Mouse (Mus musculus) A20 (cell line): ENCODE results near the gene Tiam1.

Source experiments
- DNase-seq: peaks from one replicate; pipeline ENCODE4 v3.0.0-alpha.2; 2011; ENCODE audit warnings: low read depth, low spot score

Tiam1 gene

DNA sequence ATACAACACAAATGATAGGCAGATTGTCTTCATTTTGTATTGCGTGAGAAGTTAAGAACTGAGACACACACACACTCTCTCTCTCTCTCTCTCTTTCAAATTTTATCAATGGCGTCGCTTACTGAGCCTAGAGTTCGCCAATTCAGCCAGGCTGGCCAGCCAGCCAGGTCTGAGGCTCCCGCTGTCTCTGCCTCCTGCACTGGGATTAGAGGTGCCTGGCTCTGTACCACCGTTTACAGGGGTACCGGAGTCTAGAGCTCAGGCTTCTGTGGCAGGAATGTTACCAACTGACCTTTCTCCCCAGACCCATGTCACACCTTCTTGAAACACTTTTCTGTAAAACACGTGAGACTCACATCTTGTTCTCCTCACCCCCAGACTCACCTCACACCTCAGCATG is 298.1 kb downstream of the Tiam1 start:
- no peak for DNase-seq

- no peak for DNase-seq
Observed at GRCm38 (mm10) chr16:89844580-89844979, 299.0 kb downstream of the Tiam1 start.

- no peak for DNase-seq
Observed at GRCm38 (mm10) chr16:89841894-89842293, 301.7 kb downstream of the Tiam1 start.

GRCm38 (mm10) chr16:89840361-89840760 is 303.2 kb downstream of the Tiam1 start:
- DNase-seq: no peak

- DNase-seq: no peak
Observed at GRCm38 (mm10) chr16:89839829-89840228, 303.7 kb downstream of the Tiam1 start.

DNA sequence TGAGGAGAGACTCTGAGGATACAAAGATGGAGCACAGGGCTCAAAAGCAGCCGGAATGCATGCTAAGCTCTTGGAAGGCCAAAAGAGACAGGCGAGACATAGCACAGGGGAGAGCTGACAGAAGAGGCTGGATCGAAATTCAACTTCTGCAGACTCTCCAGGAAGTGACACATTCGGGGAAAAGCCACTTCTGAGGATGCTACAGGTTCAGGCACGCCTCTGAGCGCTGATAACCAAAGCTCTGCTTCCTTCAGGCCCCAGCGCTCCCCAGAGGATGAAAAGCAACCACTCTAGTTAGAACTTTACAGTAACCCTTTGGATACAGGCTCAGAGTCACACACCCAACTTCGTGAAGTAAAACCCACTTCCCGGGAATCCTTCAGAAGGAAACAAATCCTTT is 306.5 kb downstream of the Tiam1 start:
- DNase-seq: no peak

DNA sequence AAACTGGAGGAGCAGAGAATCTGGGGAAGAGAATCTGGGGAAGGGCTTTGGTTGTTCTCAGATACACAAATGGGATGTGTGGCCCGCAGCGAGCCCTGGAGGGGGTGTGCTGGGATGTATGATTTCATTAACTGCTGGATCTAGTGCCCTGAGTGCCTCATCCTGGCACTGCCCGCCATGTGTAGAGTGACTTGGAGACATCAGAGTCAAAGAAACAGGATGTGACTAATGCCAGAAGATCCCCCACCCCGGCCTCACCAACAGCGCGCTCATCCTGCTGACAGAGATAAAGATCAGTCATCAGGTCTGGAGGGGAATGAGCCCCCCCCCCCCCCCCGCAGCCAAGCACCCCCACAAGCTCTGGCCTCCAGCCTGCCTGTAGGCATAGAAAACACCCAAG is 308.0 kb downstream of the Tiam1 start:
- no peak for DNase-seq

GRCm38 (mm10) chr16:89833011-89833410 is 310.6 kb downstream of the Tiam1 start:
- DNase-seq: no peak

GRCm38 (mm10) chr16:89831172-89831571 is 312.4 kb downstream of the Tiam1 start:
- no peak for DNase-seq

DNA sequence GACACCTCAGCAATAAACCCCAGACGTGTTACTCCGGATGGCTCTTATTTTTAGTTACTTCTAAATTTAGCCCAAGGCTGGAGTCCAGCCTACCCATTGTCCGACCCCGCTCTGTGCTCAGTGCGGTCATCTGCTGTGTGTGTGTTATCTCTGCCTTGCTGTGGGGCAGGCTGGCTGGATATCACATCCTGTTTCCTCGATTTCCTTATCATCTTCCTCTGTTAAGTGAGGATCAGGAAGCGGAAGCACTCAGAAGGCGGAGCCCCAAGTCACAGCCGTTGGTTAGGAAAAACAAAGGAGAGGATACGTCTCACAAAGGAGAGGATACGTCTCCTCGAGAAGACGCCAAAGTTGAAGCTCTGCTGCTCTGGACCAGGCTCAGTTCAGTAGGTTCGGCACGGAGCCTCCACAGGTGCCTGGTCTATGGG is 313.3 kb downstream of the Tiam1 start:
- no peak for DNase-seq

DNA sequence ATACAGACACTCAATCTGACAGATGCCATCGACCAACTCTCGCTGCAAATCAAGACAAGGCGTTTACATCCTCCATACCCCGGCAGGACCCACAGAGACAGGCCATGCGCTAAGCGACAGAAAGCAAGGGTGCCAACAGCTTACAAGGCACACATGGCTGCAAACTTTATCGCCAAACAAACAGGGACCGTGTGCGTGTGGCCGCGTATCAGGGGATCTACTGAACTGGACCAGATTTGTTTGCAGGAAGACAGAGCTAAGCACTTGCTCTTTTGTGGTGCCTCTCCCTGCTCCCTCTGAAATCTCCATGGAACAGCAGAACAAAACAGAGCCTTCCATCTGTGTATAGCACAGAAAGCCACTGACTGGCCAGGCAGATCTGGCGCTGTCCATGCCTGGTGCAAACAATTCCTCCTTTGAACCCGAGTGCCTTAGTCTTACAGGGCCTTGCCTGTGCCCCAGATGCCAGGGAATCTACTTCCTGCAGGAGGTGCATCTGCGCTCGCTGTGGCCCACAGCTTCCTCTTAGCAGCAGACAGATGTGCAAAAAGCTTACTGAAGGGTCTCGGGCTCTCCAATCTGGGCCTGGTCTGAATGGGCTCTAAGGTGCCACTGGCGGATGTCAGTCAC is 316.0 kb downstream of the Tiam1 start:
- DNase-seq: no peak

DNA sequence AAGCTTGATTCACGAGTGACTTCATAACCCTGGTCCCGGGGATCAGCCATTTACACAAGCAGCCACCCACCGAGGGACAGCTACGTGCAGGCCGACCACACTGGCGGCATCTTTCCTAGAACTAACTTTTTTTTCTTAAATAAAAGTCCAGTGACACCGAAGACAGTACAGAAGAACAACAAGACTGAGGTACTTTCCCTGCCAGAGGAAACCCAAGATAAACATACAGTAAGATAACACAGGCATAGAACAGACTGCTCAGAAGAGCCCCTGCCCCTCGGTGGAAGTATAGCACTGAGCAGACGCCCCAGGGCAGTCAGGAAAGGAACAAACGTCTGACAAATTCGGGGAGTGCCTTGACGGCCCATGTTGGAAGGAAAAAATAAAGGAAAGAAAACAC is 317.7 kb downstream of the Tiam1 start:
- no peak for DNase-seq

- no peak for DNase-seq
Observed at GRCm38 (mm10) chr16:89822882-89823281, 320.7 kb downstream of the Tiam1 start.

- no peak for DNase-seq
Observed at GRCm38 (mm10) chr16:89818661-89819060, 324.9 kb downstream of the Tiam1 start.

DNA sequence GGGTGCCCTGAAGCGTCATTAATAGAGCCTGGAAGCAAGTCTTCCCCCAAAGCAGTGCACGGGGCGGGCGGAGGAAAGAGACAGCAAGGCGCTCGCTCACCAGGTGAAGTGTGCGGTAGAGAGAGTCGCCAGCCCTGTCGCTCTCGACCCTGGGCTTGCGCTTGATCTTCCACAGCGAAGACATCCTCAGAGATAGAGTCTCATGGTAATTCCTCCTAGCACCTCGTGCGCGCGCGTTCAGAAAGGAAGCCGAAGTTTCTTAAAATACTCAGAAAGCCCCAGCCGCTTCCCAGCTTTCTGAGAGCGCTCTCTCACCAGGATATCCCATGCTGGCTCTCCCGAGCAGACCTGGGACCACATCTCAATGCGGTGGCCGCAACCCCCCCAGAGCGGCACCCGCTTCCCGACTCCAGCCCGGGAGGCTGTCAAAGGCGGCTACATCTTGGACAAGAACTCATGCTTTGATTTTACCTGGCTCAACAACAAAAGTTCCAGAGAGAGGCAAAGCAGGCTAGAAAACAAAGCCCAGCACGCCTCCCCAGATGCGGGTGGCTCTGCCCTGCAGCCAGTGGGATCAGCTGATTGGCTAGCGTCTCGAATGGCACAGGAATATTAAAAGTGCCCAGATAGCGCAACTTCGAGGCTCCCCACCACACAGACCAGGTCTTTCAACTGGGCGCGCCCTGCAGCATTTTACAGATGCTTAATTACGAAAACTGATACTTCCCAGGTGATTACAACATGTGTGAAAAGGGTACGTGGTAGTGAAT is 325.5 kb downstream of the Tiam1 start:
- DNase-seq: no peak

GRCm38 (mm10) chr16:89817301-89817700 is 326.3 kb downstream of the Tiam1 start:
- DNase-seq: no peak

- no peak for DNase-seq
Observed at GRCm38 (mm10) chr16:89816506-89817172, 326.9 kb downstream of the Tiam1 start.

DNA sequence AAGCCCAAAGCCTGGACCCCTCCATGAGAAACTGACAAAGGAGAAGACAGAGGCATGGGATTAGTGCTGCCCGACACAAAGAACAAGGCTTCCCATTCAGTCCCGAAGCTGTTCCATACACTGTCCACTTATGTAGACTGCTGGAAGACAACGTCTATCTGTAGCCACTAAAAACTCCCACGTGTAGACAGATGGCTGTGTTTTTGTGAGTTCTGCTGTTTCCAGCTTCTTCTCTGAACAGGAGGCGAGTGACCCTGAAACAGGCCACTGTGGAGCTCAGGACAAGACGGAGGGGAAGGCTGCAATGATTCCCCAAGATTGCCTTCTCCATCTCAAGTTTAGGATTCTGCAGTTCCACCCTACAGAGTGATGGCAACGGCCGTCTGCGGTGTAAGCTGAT is 330.0 kb downstream of the Tiam1 start:
- no peak for DNase-seq

GRCm38 (mm10) chr16:89812891-89813290 is 330.7 kb downstream of the Tiam1 start:
- DNase-seq: no peak

- DNase-seq: no peak
Observed at GRCm38 (mm10) chr16:89810398-89810797, 333.2 kb downstream of the Tiam1 start.

DNA sequence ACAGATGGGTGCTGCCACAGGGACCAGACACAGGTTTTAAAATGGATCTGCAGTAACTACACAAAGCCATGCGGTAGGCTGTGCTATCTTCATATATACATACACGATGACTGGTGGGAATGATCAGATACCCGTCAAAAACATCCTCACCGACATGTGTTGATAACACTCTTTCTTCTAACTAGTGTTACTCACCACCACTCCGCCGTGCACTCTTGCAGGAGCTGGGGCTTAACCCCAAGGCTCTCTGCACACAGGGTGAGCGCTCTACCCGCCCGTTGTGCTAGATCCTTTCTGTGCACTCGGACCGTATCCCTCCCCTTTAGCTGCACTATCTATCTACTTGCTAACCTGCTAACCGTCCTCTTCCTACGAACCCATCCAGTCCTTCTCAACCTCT is 335.4 kb downstream of the Tiam1 start:
- DNase-seq: no peak

- DNase-seq: no peak
Observed at GRCm38 (mm10) chr16:89805946-89806345, 337.6 kb downstream of the Tiam1 start.

- DNase-seq: no peak
Observed at GRCm38 (mm10) chr16:89805210-89805609, 338.4 kb downstream of the Tiam1 start.
